Mouse (Mus musculus) Patski (cell line): ENCODE measurements at regions not wholly inside any gene's neighbourhood (a gene's known extent, or its start where the extent isn't known, plus 50 kb on each side); places are given as distances from the start of the nearest gene placed in this dataset.
A peak's percentile ranks its signal among the peaks of the same experiment; 100 is the strongest.

Experiments
- ATAC-seq: fragments of 100-300 bp; one replicate; pipeline ENCODE4 v1.8.0; 2021
- CTCF ChIA-PET: fragments of 350-600 bp; sonication (Branson Sonifier 250); formaldehyde crosslinking; loops from one replicate; lab custom pipeline; 2022; ENCODE audit warnings: inconsistent platforms; lab: Charles Lee
- POLR2A ChIA-PET: fragments of 350-600 bp; sonication (Branson Sonifier 250); formaldehyde crosslinking; loops from one replicate; lab custom pipeline; 2022; ENCODE audit warnings: antibody characterized with exemption, inconsistent platforms; lab: Charles Lee
- DNase-seq: peaks from one replicate; pipeline ENCODE4 v3.0.0-alpha.2; 2011; ENCODE audit warnings: low read depth, low spot score
- H3K27me3 ChIP-seq: fragments of 371-371 bp; one replicate; pipeline ENCODE4 v1.5.1; 2021
- CTCF ChIP-seq: fragments of 100-300 bp; IDR thresholded peaks from one replicate; pipeline ENCODE4 v1.5.1; 2021
- in situ Hi-C: fragments of 300-500 bp; cut with MboI; formaldehyde crosslinking; loops from 3 replicates; pipeline ENCODE4 v1.11.1; 2018; ENCODE audit warnings: low pct_unique_long_range_greater_than_20kb, mixed read lengths

GRCm38 (mm10) chr8:103400143-103400542 is 614.7 kb upstream of the Cdh11 start:
- no peak for TF ChIP-seq CTCF
- ATAC-seq (no peak), DNase-seq (no peak)
- H3K27me3 ChIP-seq, result no peaks in the 10 kb centered on the region
- in situ Hi-C loops, result no loop called here
- ChIA-PET POLR2A (no interaction called here), CTCF (interaction anchor here (1.5 to 1.7 kb wide), 2 partner anchors 10 to 44 kb away, joined by 3 to 5 read pairs; no protein-coding TSS in a partner anchor)

DNA sequence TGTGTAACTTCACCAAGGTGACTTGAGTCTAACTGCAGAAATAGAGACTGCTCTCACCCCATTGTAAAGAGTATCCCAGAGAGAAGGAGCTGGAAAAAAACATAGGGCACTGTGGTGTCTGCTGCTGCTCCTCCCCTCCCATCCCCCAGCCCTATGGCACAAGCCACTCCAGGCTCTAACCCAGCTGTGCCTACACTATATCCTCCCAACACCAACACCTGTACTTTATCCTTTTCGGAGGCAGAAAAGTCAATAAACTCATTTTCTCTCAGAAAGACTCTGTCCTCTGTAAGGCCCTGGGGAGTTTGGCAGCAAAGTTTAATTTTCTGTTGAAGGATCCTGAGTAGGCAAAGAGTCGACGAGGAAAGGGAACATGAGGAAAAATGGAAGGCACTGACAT is 617.3 kb upstream of the Cdh11 start:
- POLR2A ChIA-PET, result no interaction called here
- no peak for TF ChIP-seq CTCF
- in situ Hi-C loops, result no loop called here

DNA sequence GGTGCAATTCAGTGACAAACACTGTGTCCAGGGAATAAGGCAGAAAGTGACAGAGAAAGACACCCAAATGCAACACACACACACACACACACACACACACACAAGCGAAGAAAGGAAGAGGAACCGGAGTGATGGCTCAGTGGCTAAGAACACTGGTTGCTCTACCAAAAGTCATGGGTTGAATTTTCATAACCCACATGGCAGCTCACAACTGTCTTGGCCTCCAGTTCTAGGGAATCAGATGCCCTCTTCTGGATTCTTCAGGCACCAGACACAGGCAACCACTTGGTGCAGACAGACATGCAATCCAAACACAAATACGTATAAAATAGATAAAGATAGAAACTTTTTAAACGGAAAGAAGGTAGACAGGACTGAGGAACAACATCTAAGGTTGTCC is 618.4 kb upstream of the Cdh11 start:
- CTCF ChIA-PET, result no interaction called here
- in situ Hi-C loops, result no loop called here
- ATAC-seq, result no peak
- POLR2A ChIA-PET, result no interaction called here
- no peaks in the 10 kb centered on the region for H3K27me3 ChIP-seq
- DNase-seq, result no peak
- no peak for TF ChIP-seq CTCF

More for the DNA sequence above, 617.3 kb upstream of the Cdh11 start:
- H3K27me3 ChIP-seq, result no peaks in the 10 kb centered on the region
- CTCF ChIA-PET, result no interaction called here
- DNase-seq (no peak), ATAC-seq (no peak)

DNA sequence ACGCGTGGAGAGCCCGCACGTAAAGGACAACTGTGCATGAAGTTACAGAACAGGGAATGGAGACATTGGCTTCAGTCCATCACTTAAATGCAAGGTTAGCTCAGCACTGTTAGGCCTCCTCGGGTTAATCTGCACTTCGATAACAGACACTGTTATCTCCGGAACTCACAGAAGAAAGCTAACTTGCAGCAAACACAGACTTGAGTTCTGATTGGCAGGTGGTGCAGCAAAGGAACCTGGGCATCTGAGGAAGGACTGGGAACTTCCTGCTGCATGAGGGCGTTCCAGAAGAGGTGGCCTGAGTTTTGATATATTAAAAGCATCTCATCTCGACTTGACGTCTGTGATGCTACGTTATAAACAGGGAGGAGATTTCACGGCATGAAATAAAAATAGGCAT is 620.3 kb upstream of the Cdh11 start:
- in situ Hi-C loops, result no loop called here
- ATAC-seq (no peak), DNase-seq (no peak)
- CTCF ChIA-PET, result no interaction called here
- no peaks in the 10 kb centered on the region for H3K27me3 ChIP-seq
- TF ChIP-seq CTCF, result no peak
- POLR2A ChIA-PET, result no interaction called here

DNA sequence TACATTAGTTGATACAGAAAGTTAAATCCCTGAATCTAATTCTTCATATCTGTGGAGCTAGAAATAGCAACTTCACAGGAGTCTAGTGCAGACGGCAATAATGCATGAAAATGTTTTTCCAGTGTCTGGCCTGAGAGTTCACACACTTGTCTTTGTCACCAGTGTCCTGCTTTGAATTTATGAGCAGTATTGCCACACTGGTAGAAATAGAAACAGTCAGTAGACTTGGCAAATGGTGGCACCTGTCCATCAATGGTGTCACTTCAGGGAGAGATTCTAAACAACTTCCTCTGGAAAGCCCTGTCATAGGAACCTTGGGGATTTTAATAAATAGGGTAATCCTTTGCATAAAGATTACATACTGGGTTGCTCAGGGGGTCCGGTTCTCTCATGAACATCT is 621.5 kb upstream of the Cdh11 start:
- ATAC-seq (no peak), DNase-seq (no peak)
- ChIA-PET POLR2A (no interaction called here), CTCF (no interaction called here)
- no peak for TF ChIP-seq CTCF
- in situ Hi-C loops, result no loop called here
- no peaks in the 10 kb centered on the region for H3K27me3 ChIP-seq

- POLR2A ChIA-PET, result interaction anchor here (0.6 kb wide), 1 partner anchor 26 kb away, joined by 5 read pairs; no protein-coding TSS in a partner anchor
- DNase-seq (no peak), ATAC-seq (no peak)
- no peak for TF ChIP-seq CTCF
- no peaks in the 10 kb centered on the region for H3K27me3 ChIP-seq
- in situ Hi-C loops, result no loop called here
- CTCF ChIA-PET, result no interaction called here
Observed at GRCm38 (mm10) chr8:103407631-103408030, 622.2 kb upstream of the Cdh11 start.

DNA sequence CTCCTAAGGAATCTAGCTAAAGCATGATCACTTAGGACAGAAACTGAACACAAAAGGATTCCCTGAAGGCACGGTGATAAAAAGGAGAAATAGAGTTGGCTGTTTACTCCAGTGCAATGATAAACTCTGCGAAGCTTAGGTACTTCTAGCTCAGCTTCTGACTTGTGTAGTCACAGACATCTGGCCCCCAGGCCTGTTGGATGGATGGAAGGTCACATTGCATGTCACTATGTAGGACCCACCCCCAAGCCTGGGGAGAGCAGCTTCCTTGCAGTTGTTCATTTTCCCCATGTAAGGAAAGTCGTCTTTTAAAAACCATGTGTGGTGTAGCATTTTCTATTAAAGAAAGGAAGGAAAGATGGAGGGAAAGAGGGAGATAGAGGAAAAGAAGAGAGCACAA is 623.0 kb upstream of the Cdh11 start:
- ChIA-PET CTCF (no interaction called here), POLR2A (interaction anchor here (0.6 kb wide), 1 partner anchor 26 kb away, joined by 5 read pairs; no protein-coding TSS in a partner anchor)
- no peaks in the 10 kb centered on the region for H3K27me3 ChIP-seq
- no peak for DNase-seq
- TF ChIP-seq CTCF, result no peak
- in situ Hi-C loops, result no loop called here
- ATAC-seq, result no peak

DNA sequence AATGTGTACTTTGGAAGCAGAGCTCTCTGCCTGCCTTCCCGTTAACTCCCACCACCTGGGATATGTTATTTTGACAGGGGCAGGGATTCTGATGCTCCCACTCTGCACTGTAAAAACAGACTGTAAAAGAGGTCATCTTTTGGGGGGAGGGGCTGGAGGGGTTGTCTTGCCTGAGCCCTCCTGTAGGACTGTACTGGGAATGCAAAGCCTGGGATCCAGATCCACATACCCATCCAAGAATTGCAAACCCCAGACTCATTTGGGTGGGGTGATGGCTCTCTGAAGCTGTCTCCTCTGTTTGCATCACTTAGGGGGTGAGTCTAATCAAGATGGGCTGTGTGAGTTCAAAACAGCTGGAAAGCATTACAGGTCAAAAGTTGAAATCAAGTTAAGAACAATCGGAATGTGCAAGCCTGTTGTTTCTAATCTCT is 623.7 kb upstream of the Cdh11 start:
- ChIA-PET POLR2A (no interaction called here), CTCF (no interaction called here)
- in situ Hi-C loops, result no loop called here
- ATAC-seq (no peak), DNase-seq (no peak)
- TF ChIP-seq CTCF, result no peak
- H3K27me3 ChIP-seq, result no peaks in the 10 kb centered on the region

DNA sequence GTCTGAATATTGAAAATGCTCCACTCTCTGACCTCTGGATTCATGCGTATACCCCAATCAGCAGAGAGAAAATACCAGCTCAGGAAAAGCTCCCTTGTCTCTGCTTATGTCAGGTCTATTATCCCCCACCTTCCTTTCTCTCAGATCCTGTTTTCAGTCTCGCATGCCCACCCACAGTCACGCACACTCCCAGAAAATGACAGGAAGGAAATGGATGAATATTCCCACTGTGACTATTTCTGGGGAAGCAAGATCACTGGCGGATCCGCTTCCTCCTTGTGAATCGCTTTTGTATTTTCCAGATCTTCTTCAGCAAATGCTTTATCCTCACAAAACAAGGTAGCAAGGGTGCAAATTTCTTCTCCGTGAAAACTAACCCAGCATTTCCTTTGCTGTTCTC is 627.3 kb upstream of the Cdh11 start:
- TF ChIP-seq CTCF, result no peak
- in situ Hi-C loops, result no loop called here
- POLR2A ChIA-PET, result no interaction called here
- H3K27me3 ChIP-seq, result no peaks in the 10 kb centered on the region
- CTCF ChIA-PET, result no interaction called here
- DNase-seq (no peak), ATAC-seq (no peak)

DNA sequence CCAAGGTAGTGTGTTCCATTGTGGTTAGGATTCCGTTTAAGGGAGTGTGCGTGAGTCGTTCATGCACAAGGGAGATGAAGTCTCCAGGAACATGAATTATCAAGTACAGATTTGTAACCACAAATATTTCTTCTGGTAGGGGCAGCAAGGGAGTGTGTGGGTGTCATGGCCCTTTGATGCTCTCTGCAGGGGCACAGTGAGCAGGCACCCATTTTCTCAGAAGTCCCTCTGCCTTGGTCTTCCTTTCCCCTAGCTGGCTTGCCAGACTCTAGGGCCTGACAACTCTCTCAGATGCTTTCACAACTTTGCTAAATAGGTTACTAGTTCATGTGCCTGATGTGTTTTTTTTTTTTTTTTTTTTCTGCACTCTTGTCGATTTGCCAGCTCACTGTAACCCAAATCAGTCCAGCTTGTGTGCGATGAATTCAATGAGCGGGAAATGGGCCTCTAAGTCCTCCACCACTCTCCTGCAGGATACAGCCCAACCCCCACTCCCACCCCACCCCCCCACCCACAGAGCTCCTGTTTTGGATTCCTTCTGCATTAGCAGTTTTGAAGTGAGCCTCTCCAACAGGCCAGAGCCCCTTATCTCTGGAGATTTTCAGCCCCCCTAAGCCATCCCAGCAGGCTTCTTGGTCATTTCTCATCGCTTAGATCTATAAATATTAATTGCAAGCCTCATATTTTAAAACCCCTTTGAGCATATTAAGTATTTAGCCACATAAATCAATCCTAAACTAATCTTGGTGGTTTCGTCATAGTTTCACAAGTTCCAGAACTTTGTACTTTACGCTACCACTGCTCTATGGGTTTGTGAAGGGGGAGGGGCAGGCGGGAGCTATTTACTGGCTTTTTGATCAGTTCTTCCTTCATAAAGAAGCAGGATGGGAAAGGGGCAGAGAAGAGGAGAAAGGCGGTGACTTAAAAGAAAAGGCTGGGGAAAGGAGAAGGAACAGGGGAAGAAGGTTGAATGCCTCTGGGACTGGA is 628.4 kb upstream of the Cdh11 start:
- no peaks in the 10 kb centered on the region for H3K27me3 ChIP-seq
- ATAC-seq (peak; percentile 87), DNase-seq (peak; percentile 33)
- in situ Hi-C loops, result no loop called here
- peak; percentile 32 for TF ChIP-seq CTCF
- POLR2A ChIA-PET, result no interaction called here
- CTCF ChIA-PET, result no interaction called here

DNA sequence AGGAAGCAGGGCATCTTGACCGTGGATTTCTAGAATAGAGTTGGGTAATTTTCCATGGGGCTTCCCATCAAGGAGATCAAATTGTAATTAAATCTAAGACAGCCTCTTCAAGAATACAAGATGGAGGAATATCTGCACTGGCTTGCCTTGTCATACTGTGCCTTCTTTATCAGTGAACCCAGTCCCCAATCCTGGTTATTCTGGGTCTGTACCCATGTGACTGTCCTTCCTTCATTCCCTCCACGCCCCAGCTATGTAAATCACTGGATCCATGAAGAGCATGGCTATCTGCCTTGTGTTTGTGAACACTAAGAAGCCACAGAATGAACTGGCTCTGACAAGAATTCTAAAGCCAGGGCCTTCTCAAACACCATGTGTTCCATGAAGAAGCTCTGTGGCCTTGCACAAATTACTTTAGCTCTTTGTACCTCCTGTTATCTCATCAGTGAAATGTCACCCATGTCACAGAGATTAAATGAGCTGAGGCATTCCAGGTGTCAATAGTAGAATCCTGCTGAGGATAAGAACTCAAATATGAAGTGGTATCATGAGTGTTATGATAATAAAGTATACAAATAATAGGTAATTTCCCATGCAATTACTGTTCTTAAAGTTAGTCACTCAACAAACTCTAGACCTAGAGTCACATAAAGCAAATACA is 637.0 kb upstream of the Cdh11 start:
- no peaks in the 10 kb centered on the region for H3K27me3 ChIP-seq
- POLR2A ChIA-PET, result no interaction called here
- DNase-seq, result no peak
- TF ChIP-seq CTCF, result no peak
- no peak for ATAC-seq
- CTCF ChIA-PET, result no interaction called here
- in situ Hi-C loops, result no loop called here
